Mouse (Mus musculus) layer of hippocampus, postnatal 14 days (tissue): ENCODE measurements around the gene Mroh3. TPM values are rescaled to one million over a fixed set of nuclear protein-coding genes. Genes with fewer than 3 reads are reported as not detected.

ENCODE experiments used
- total RNA-seq, 2 experiments: library from RNA; stranded (reverse); gene quantifications; 2 replicates each; pipeline ENCODE4 v1.2.3; 2021

The Mroh3 gene
- total RNA-seq, 2 experiments from 2014 or later, result 3.6 to 5.0 TPM

Other genes starting within 250 kb of the Mroh3 start
- gene Igfn1, start 206.5 kb downstream of the Mroh3 start, total RNA-seq, result under 1 TPM; 0.19 to 0.62 TPM
- 10 to 100 TPM; 81.2 to 81.7 TPM for gene Tmem9, start 204.7 kb downstream of the Mroh3 start, total RNA-seq
- not detected for gene Ascl5, start 162.0 kb downstream of the Mroh3 start, total RNA-seq
- 1 to 10 TPM in 1 of 2 experiments, under 1 TPM in 1; 0.97 to 2.1 TPM for gene Cacna1s, start 160.1 kb downstream of the Mroh3 start, total RNA-seq
- 100 to 1,000 TPM in 1 of 2 experiments, 10 to 100 TPM in 1; 98.6 to 105 TPM for gene Kif21b, start 81.4 kb downstream of the Mroh3 start, total RNA-seq
- 1 to 10 TPM; 7.8 to 8.2 TPM for gene Inava, start 21.4 kb upstream of the Mroh3 start, total RNA-seq
- 1 to 10 TPM; 8.0 to 9.1 TPM for gene Gpr25, start 48.0 kb upstream of the Mroh3 start, total RNA-seq
- gene Camsap2, start 133.3 kb upstream of the Mroh3 start, total RNA-seq, result 100 to 1,000 TPM; 152 to 155 TPM
- 10 to 100 TPM; 10.8 to 10.9 TPM for gene Ddx59, start 202.4 kb upstream of the Mroh3 start, total RNA-seq